Mouse (Mus musculus) olfactory bulb, adult 2 months (tissue): ENCODE results near the gene Zkscan14.

Experiments used
- CTCF ChIP-seq: fragments of 200-500 bp; IDR thresholded peaks from 2 replicates; pipeline ENCODE4 v1.5.1; 2012; ENCODE audit warnings: low read depth, mild to moderate bottlenecking, low read length, moderate library complexity; ENCODE audit not compliant: insufficient read depth
- POLR2A ChIP-seq: fragments of 200-500 bp; IDR thresholded peaks from 2 replicates; pipeline ENCODE4 v1.6.1; 2012; ENCODE audit warnings: mild to moderate bottlenecking, low read depth, low read length, moderate library complexity; ENCODE audit not compliant: insufficient read depth

GRCm38 (mm10) chr5:145226453-145226852, 24.8 kb upstream of the Zkscan14 start:
- no peak for TF ChIP-seq CTCF
- no peak for TF ChIP-seq POLR2A
